Mouse (Mus musculus) embryo, embryonic 10.5 days (tissue): Measurements from ENCODE around the gene Ly6g6c.

ENCODE experiments used
- DNase-seq: peaks from one replicate; pipeline ENCODE4 v3.0.0-alpha.2; 2015; ENCODE audit warnings: low spot score

The Ly6g6c gene

DNA sequence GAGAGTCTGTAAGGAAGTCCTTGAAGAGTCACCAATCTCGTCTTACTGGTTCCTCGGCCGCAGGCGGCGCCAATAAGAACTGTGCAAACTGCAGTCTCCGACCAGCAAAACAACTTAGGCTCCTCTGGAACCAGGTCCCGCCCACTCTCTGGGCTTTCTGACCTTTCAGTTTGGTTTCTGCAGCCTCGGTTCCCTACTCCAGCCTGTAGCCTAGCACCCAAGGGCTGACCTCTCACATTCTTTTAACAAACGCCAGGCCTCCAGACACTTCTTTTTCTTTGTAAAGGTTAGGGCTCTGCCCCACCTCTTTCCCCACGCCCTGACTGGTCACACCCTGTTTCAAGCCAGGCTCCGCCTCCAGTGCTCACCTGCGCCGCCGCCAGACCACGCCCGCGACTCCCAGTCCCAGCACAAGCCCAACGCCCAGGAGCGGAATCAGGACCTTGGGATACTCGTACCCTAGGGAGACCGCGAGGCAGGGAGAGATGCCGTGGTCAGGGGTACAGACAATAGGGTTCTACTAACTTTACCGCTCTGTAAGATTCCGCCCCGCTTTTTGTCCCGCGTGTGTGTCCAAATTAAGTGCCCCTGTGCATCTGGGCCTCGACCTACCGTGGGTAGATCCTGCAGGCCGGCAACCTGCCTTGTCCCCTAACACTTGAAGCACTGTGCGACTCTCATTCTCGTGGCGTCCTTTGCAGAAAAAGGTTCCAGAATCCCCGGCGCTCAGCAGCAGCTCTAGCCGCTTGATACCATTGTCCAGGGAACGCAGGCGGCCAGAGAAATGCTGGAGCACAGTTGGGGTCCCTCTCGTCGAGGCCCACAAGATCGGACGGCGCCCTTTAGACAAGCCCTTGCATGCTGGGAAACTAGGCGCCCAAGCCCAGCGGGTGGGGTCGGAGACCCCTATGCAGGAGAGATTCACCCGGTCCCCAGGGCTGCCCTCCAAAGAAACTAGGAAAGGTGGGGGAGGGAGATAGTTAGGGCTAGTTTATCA, at the start of gene Ly6g6c:
TSS of gene Ly6g6c (plus strand) at position 438 of the 997 bp plus-strand sequence.
- DNase-seq, result peak; percentile 82

DNA sequence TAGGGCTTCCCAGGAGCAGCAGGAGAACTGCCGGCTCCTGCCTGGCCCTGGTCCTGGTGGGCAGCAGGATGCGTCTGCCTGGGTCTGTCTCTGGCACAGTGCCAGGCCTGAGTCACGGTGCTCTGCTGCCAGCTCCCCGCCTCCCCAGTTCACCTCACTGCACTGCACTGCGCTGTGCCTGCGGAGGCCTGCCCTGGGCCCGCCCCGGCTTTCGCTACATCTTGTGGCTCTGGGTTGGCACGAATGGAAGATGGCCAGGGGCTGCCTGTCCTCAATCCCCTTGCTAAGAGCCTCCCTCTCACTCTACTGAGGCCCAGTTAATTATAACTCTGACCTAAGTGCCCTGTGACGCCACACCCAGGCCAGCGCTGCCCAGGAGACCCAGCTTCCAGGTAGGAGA, 48.8 kb upstream of the Ly6g6c start, which contains the start of gene Vwa7:
TSS of gene Vwa7 (plus strand) at position 204 of the 400 bp plus-strand sequence.
- no peak for DNase-seq

DNA sequence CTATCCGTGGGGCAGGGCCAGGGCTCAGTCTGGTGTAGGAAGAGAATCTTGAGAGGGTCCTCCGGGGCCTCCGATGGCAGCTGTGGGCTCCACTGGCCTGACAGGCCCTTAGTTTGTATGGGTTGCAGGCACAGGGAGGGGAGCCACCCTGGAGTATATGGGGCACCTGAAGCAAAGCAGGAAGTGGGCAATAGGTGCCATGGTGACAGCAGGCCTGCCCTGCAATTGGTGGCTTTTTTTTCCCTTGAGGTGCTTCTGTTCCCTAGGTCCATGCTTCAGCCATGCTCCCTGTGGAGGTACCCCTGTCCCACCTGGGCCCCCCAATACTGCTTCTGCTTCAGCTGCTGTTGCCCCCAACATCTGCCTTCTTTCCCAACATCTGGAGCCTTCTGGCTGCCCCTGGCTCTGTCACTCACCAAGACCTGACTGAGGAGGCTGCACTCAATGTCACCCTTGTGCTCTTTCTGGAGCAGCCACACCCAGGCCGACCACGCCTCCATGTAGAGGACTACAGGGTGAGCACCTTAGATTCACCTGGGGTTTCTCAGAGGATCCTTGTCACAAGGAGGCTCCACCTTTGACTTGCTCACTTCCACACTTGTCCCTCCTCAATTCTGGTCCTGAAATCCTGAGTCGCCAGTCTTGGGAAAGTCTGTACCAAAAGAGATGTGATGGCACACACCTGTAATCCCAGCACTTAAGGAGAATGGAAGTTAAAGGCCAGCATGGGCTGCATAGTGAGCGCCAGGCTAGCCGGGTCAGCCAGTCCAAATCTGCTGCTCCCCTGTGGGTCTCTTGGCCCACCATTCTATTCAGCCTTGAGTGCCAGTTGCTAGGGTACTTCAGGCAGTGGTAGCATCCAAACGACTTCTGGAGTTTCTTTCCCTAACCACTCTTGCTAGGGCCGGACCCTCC, 48.1 kb upstream of the Ly6g6c start:
- DNase-seq, result no peak

DNA sequence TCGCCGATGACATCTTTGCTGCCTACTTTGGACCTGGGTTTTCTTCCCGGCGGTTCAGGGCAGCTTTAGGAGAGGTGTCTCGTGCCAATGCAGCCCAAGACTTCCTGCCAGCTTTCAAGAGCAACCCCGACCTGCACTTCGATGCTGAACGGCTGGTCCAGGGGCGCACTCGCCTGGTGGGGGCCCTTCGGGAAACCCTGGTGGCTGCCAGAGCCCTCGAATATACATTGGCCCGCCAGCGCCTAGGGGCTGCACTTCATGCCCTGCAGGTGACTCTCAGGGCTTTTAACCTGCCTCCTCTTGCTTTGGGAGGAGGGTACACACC, 47.5 kb upstream of the Ly6g6c start:
- DNase-seq, result no peak

DNA sequence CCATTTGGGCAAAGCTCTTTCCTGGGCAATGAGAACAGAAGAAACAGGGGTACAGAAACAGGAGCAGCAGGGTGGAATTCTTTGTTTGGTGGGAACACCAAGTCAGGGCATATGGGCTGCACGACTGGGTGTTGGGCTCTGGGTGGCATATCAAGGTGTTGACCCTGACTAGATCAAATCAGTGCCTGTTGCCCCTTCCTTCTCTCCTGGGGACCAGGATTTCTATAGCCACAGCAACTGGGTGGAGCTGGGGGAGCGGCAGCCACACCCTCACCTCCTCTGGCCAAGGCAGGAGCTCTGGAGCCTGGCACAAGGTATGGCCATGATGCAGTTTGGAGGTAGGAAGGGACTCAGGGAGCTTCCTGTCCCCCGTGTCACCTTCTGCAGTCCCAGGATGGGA, 47.0 kb upstream of the Ly6g6c start:
- DNase-seq, result no peak

DNA sequence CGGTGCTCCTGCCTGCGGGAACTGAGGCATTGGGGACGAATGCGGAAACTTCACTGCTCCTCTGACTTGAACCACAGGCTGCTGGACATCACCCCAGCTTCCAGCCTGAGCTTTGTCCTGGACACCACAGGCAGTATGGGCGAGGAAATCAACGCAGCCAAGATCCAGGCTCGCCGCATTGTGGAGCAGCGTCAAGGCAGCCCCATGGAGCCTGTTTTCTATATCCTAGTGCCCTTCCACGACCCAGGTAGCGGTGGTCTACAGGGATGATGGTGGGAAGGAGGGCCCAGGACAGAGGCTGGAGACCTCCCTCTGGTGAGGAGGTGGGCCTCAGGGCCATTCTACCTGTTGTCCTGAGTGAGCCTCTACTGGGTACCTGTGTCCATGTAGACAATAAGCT, 45.3 kb upstream of the Ly6g6c start:
- no peak for DNase-seq

DNA sequence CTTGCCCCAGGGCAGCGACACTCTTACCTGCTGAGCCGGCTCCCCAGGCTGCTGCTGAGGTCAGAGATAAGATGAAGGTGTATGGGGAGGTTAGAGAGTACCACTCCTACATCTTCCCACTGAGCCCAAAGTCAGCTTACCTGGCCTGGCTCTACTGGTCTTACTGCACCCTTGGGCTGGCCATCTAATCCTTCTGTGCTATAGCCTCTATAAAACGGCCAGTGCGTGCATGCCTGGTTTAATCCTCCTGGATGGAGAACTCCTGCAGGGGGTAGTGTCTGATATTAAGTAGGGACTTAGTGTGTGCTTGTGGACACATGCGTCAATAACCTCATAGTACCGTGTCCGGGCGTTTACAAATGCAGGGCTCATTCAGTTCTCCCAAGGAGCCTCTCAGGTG, 44.6 kb upstream of the Ly6g6c start:
- no peak for DNase-seq

DNA sequence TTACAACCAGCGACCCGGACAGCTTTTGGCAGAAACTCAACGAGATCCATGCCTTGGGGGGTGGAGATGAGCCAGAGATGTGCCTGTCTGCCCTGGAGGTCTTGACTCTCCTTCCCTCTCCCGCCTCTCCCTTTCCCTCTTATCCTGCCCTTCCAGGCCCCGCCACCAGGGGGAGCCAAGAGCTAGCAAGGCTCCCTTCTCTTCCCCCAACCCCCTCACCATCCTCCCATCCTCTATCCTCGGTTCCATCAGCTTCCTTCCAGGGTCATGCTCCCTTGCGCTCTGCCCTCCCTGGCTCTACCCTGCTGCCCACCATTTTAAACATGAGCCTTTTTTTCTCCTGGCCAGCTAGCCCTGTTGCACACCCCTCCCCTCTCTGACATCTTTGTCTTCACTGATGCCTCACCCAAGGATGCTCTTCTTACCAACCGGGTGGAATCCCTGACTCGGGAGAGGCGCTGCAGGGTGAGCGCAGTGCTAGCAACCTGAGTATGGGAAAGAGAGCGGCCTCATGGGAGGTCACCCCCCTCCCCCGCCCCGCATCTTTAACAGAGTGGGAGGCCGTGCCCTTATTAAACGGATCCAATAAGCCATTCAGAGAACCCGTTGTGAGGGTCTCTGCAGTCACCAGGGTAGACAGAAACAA, 43.9 kb upstream of the Ly6g6c start:
- peak; percentile 95 for DNase-seq

DNA sequence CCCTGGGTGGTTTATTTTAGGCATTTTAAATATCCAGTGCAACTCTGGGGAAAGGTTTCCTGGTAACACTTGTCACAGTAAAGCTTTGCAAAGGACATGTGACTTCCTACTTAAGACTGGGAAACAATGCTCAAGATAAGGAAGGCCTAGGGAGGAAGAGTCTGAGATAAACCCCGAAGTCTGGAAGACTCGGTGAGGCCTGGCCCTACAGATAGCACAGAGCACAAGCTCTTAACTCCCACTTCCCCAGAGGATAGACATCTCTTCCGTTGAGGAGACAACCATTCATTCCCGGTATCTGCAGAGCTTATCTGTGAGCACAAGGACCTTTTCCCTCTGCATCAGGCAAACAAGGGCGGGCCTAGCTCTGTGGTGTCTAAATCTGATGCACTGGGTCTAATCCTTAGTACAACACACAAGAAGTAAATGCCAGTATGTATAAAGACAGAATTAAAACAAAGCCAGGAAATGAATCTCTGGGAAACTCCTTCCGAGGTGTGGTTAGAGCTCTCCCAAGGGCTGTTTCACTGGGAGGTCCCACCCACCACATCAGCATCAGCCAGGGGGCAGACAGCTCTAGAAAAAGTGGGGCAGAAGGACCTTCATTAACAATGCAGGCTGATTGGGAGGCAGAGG, 43.2 kb upstream of the Ly6g6c start:
- DNase-seq, result no peak

DNA sequence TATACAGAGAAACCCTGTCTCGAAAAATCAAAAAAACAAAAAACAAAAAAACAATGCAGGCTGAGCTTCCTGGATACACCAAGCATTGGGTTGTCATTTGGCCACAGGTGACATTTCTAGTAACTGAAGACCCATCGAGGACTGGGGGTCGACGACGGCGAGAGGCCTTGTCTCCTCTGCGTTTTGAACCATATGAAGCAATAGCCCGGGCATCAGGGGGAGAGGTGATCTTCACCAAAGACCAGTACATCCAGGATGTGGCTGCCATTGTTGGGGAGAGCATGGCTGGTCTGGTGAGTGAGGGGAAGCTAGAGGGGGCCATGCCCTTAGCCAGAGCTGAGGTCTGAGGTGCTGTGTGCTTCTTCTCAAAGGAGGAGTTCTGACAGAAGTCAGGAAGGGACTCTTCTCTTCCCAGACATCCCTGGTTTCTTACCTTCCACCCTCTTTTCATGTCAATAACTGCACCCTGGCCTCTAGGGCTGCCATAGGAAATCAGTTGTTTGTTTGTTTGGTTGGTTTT, 42.6 kb upstream of the Ly6g6c start:
- DNase-seq, result no peak

DNA sequence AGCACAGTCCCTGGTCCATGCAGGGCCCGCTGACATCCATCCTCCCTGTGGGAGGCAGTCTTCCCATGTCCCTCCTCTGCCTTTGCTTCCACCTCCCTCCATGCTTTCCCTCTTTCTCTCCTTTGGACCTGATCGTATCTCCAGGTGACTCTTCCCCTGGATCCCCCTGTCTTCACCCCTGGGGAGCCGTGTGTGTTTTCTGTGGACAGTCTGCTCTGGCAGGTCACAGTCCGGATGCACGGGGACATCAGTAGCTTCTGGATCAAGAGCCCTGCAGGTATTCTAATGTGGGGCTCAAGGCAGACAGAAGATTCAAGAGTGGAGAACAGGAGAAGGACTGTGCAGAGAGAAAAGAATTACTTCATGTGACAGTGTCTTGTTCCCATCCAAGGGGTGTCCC, 42.0 kb upstream of the Ly6g6c start:
- no peak for DNase-seq

DNA sequence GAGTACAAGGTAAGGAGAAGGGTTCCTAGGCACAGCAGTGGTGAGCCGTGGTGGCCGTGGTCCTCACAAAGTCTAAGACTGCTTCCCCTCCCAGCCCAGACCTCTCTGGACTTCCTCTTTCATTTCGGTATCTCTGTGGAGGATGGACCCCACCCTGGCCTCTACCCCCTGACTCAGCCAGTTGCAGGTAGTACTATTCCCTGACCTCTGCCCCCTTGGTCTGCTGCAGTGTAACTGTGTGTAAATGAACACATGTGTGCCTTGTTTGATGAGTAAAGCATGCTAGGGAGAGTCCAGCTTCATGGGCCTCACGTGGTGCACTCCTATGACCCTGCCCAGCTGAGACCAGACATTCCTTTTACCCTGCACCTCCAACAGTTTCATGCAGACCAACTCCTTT, 41.4 kb upstream of the Ly6g6c start:
- DNase-seq, result no peak

DNA sequence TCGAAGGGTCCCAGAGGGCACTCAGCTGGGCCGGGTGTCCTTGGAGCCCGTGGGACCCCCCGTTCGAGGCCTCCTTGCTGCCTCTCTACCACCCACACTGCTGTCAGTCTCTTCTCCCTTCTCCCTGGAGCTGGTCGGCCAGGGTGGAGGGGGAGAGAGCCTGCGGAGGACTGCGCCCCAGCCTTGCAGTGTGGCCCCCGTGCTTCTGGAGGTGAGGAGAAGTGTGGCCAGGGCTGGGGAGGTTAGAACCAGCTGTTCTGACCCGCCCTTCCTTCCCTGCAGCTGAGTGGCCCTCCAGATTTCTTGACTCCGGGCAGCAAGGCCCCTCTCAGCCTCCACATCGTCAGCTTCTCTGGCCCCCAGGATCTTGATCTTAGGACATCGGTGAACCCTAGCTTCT, 40.9 kb upstream of the Ly6g6c start:
- DNase-seq, result no peak

DNA sequence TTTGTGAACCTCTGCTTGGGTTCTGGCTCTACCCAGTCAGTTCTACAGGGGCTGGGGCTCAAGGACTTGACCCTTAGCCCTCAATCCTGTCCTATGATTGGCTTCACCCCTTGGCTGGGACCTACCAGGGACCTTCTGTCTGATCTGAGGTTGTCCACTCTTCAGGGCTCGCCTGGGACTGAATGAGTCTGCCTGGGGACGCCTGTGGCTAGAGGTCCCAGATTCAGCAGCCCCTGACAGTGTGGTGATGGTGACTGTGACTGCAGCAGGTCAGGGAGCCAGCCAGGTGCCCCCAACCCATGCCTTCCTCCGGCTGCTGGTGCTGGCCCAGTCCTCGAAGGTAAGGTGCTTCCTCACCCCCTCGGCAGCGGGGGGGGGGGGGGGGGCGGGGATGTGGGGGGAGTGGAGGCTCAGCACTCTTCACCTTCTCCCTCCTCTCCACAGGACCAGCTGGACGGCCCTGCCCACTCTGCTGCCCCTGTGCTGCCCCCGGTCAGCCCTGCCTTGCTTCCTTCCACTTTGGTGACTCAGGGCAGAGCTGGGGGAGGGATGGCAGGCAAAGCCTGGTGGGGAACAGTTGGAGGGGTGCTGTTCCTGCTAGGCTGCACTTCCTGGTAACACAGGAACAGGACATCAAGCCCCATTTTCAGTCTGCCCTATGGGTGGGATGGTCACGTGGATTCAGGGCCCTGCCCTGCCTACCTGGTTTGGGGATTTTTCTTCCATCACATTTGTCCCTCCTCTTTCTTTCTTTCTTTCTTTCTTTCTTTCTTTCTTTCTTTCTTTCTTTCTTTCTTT, 40.3 kb upstream of the Ly6g6c start:
- no peak for DNase-seq

DNA sequence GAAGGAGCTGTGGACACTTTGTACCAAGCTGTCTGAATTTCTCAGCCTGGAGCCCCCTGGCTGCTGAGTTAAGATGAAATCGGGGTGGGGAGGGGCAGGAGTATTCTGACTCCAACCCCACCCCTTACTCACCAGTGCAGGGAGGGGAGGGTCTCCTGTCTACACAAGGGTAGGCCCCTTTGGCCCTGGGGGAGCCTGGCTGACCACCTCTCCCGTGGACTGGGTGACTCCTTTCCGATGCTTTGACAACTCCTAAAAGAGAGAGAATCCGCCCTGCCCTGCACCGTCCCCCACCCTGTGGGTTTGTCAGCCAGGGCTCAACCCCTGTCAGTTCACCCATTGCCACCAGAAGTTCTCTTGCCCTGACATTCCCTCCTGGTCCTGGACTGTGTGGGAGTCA, 39.0 kb upstream of the Ly6g6c start:
- DNase-seq, result no peak

DNA sequence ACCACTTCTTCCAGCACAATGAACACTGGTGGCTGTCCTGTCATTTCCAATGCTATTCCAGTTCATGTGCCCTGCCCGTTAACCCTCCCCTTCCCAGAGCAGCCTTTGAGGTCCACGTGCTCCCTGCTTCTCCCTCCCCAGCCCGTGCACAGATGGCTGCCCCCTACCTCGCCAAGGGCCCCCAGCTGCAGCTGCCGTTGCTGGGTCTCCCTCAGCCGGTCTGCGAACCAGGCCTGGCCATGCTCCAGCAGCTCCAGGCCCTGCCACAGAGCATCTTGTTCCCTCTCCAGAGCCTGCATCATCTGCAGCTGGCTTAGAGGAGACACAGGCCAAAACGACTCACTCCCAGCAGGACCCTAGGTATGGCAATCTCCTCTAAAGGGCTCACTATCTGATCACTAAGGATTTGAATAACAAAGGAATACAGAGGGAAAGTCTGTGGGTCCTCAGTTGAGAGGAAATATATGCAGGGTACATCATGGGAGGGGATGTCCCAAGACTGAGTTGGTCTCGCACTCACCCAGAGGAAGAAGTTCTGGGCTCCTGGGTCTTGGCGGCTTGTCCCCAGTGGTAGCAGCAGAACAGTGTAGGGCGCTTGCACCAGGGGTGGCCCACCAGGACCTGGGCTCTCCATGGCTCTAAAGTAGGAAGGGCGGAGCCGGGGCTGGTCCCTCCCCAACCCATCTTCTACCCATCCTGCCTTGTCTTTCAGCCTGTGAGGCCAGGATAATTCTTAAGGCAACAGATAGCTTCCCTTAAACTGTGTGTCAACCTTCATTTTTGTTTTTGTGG, 37.7 kb upstream of the Ly6g6c start, which contains the start of gene Sapcd1:
TSS of gene Sapcd1 (minus strand) at position 740 of the 792 bp plus-strand sequence.
- DNase-seq, result peak; percentile 34

DNA sequence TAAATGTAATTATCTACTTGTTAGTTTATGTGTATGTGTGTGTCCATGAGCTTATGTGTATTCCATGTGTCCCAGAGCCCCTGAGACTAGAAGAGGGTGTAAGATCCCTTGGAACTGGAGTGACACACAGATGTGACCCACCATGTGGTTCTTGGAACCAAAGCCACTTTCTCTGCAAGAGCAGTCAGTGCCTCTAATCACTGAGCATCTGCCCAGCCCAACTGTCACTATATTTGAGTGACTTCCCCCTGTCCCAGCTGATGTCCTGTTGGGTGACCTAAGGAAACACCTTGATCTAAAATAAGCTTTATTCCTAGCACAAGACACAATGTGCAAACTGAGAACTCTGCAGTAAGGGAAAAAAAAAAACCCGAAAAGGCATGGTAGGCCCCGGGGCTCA, 36.9 kb upstream of the Ly6g6c start:
- DNase-seq, result no peak

DNA sequence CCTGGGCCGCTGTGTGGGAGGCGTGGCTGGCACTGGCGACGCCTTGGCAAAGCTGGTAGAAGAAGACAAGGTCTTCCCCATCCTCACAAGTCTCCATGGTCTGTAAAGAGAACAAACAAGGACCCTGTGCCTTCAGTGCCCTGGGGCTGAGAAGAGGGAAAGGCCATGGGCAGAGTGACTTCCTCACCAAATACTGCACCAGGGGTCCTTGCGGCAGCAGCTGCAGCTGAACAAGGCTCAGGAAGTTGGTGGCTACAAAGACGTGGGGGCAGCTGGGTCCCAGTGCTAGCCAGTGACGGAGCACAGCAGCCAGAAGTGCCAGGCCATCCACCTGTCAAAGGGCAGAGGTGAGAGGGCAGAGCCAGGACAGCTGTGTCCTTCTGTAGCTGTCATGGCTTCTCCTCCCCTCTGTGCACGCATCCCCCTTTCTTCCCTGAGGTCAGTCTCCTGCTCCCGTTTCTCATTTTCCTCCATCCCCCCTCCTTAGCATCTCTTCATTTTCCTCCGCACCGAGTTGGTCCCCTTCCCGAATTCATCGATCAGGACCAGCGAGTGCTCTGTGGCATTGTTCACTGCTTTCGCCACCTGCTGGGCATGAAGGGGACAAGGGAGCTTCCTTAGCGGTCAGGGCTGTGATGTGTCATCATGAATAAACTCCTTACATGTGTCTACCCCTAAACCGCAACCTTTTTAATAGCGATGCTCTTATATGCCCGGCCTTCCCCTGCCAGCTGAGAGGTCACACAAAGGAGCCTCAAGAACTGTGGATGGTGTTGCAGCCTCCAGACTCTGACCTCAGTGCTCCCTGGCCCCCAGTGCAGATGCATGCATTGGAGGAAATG, 35.3 kb upstream of the Ly6g6c start:
- DNase-seq, result peak; percentile 72

DNA sequence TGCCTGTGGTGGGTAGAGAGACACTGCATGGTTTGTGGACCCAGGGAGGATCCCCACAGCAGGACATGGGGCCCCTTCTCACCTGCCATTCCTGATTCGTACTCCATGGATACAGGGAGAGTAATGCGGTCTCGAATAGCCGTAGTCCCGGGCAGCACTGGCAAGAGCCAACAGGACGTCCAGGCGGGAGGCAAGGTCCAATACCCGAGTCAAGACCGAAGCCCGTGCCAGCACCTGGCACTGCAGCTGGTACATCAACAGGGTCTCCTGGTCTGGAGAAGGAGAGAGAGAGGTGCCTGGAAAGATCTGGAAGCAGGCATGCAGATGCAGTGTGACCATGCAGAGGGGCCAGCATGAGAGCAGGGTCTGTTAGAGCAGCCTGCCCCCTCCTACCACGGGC, 33.9 kb upstream of the Ly6g6c start:
- DNase-seq, result no peak
